Mouse (Mus musculus) MEL-GATA-1-ER (cell line): ENCODE data around the gene Apof.

Source experiments
- DNase-seq: peaks from one replicate; pipeline ENCODE4 v3.0.0-alpha.2; 2012; ENCODE audit warnings: low read depth; ENCODE audit errors: extremely low read depth

Gene Apof

DNA sequence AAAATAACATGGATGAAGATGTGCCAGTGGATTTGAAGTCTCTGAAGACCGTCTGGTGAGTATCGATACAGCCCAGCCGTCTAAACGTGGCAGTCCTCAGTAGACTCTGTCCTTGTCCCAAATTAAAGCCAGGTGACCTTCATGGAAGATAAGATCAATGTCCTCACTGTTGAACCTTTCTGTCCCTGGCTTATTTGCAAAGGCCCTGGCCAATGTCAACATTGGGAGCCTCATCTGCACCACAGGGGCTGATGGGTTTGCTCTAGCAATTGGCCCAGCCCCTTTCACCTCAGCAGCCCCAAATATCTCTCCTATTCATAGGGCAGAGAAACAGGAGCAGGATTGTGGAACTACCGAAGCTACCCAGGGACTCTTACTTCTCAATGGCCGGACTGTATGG is at the start of gene Apof:
Gene Apof, plus strand, starts transcription at position 301 of the 400 bp plus-strand sequence.
- DNase-seq = no peak

DNA sequence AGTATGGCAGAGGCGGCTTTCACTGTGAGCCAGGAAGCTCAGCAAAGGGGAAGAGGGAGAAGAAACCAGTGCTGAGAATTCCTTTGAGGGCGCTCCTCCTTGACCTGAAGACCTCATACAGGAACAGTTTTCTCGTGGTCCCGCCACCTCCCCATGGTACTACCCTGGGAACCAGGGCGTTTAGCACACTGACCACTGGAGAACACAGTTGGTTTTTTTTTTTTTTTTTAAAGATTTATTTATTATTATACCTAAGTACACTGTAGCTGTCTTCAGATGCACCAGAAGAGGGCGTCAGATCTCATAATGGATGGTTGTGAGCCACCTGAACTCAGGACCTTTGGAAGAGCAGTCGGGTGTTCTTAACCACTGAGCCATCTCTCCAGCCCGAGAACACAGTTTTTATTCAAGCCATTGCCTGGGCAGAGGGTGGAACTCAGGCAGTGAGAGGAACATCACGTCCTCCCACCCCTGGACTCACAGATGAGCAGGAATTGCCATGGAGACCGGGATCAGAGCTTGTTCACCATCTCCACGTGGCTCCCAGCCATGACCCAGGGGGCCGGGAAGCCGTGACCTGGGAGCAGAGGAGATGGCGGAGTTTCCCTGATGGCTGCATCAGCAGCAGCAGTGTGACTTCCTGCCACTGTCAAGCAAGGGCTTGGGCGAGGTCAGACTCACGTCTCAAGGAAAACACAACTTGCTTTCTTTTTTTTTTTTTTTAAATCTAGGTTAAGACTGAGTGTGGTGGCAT is 46.8 kb upstream of the Apof start:
- no peak for DNase-seq

DNA sequence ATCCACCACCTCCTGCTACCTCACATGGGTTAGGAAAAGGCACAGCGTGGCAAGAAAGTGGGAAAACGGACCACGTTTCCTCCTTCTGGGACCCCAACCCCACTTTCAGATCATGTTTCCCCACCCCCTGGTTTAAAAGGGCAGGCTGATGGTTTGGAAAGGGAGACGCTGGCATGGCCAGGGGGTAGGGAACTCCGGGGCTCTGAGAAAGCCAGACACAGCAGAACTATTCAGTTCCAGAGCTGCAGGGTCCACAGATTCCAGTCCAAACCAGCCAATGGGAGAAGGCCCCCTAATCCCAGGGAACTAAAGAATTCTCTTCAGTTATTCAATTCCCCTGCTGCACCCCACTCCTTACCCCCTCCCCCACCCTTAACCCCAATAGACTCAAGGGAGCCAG is 43.4 kb upstream of the Apof start:
- no peak for DNase-seq

DNA sequence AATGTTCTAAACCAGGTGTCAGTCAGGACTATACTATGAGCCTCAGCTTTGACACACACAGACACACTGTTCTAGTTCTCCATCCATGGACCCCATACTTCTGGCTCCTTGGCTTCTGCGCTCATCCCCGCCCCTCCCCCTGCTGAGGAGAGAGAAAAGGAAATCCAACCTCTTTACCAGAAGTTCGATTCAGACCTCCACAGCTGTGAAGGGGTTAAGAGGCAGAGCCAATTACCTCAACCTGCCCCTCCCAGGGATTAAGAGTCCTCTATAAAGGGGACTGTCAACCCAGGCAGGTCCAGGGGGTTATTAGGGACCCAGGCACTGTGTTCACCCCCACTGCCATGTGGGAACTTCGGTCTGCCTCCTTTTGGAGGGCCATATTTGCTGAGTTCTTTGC is 42.9 kb upstream of the Apof start, which contains the start of gene Mip:
Gene Mip, plus strand, starts transcription at position 301 of the 400 bp plus-strand sequence.
- no peak for DNase-seq

- DNase-seq = no peak
Measured at GRCm38 (mm10) chr10:128227592-128227991, 40.9 kb upstream of the Apof start.

DNA sequence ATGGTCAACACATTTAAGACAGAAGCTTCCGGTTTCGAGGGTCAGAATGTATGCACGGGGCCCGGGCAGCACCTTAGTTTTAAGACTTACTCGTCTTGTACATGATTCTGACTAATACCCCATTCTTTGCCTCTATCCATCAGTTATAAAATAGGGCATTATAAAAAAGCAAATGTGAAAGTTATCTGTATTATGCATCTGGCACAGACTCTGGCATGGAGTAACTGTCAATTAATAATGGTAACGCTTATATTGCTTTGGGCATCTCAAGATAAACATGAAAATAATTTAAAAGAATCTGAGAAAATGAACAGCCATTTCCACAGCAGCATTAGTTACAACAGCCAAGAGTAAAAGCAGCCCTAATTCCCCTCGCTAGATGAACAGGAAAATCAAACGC is 40.5 kb upstream of the Apof start:
- DNase-seq = no peak

GRCm38 (mm10) chr10:128230582-128230981 is 37.9 kb upstream of the Apof start:
- no peak for DNase-seq

- no peak for DNase-seq
Measured at GRCm38 (mm10) chr10:128231146-128231545, 37.3 kb upstream of the Apof start.

DNA sequence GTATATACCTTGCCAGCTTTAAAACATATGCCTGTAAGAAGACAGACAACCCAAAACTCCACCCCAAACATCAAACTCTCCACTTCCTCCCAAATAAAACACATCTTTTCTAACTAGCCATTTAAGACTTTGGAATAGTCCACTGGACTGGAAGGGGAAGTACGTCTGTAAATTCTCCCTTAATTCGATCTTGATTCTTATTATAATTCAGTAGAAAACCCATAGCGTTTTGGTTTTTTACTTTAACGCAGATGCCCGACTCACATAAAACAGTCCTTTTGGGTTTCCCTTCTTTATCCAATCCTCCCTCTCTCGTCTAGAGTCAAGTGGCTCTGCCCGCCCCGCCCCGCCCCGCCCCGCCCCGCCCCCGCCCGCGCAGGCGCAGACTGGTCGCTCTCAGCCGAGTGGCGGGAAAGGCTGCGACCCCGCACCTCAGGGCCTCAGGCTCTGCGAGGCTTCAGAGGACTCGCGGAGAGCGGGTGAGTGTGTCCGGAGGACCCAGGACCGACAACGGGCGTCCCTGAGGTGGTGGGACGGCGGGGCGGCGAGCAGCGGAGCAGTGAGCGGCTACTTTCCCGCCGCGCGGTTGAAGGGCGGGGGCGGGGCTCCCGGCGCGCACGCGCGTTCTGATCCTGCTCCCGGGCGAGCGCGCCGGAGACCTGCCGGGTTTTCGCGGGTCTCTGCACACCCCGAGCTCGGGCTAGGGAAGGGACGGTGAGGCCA is 36.6 kb upstream of the Apof start, which contains the start of gene Timeless:
Gene Timeless, plus strand, starts transcription at position 369 of the 723 bp plus-strand sequence.
- peak; percentile 92 for DNase-seq

DNA sequence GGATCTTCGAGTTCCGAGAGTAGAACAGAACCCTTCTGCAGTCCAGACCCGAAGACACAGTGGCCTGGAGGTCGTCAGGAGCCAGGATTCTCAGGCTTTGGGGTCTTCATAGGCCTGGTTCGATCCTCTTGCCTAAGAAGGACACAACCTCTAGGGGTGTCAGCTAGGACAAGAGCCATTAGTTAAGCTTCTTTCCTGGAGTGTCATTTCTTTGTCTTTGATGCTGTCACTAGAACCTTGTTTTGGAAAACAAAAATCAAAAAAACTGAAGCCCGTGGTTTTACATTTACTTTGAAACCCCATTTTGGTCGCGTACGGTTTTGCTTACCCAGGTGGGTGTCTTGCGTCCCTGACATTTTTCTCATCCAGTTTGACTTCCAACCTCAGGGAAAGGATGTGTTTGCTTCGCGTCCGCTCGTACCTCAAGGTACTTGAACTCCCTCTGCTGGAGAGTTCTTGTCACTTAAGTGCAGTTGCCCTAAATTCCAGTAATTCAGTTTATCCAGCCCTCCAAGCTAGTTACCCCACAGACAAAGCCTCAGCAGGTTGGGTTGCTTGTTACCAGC is 36.0 kb upstream of the Apof start:
- peak; percentile 75 for DNase-seq

GRCm38 (mm10) chr10:128236321-128236720 is 32.1 kb upstream of the Apof start:
- no peak for DNase-seq

DNA sequence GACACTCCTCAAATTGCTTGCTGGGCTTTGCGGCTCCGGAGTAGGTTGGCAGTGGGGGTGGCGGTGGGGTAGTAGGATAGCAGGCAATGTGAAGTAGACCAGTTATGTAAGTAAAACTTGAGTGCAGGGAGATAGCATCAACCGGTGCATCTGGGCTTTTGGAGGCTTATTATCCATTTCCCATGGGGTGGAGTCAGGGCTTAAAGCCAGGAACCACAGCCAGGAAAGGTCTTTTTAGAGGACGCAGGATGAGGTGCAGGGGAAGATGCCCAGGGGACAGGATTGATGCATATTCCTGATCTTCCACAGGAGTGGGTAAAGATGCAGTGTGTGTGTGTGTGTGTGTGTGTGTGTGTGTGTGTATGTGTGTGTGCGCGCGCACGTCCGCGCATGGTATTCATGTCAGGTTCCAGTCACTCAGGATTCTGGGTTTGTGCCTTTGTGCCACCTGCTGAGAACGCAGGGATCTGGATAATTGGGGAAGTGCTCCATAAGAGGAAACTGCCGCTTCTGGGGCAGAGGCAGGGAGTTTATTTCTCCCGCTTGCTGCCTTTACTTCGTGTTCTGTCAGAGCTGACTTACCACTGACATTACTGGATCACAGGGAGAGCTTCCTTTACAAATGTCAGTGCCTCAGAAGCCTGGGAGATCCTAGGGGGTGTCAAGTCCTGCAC is 30.5 kb upstream of the Apof start:
- DNase-seq = peak; percentile 37

DNA sequence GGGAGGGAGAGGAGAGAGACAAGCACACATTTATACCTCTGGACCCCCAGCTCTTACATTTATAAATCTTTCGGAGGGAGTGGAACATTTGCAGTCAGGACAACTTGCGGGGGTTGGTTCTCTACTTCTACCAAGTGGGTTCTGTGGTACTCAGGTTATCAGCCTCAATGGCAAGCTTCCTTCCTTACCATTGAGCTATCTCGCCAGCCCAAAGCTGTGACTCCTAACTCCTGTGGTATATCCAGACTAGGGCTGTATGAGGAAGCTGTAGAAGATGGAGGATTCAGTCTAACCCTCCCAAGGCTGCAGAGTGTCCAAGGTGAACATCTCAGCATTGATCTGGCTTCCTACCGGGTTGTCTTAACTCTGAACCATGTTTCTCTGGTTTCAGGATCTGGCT is 29.3 kb upstream of the Apof start:
- peak; percentile 61 for DNase-seq

GRCm38 (mm10) chr10:128240131-128240530 is 28.3 kb upstream of the Apof start:
- peak; percentile 58 for DNase-seq

DNA sequence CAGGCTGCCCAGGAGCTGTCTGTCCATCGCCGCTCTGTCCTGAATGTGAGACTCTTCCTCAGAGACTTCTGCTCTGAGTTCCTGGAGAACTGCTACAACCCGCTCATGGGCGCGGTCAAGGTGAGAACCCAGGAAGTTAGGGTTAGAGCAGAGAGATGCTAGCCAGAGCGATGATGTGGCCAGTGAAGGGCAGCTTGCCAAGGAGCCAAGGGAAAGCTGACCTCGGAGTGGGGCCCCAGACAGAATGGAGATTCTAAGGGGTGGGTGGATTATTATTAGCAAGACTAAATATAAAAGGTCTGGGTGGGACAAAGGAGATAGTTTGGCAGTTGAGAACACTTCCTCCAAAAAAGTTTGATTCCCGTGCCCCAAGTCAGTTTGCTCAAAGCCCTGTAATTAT is 25.2 kb upstream of the Apof start:
- DNase-seq = no peak

- DNase-seq = no peak
Measured at GRCm38 (mm10) chr10:128244121-128244520, 24.4 kb upstream of the Apof start.

DNA sequence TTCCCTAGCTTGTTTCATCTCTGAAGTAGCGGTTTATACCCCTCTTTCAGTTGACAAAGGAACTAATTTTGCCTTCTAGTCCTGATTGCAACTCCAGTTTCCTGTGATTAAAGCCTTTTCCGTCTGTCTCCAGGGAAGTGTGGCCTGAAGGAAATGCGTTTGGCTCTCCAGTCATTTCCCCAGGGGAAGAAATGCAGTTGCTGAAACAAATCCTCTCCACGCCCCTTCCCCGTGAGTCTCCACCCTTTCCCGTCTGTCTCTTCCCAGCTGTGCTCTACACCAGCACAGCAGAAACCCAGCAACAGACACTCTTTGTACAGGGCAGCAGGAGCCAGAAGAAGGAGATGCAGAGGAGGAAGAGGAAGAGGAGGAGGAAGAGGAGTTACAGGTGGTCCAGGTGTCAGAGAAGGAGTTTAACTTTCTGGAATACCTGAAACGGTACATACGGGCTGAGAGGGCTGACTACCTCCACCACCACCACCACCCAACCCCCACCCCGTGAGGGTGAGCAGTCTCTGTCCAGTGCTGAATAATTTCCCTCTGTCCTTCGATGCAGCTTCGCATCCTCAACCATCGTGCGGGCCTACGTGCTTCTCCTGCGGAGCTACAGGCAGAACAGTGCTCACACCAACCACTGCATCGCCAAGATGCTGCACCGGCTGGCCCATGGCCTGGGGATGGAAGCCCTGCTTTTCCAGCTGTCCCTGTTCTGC is 21.3 kb upstream of the Apof start:
- DNase-seq = no peak

GRCm38 (mm10) chr10:128250565-128250964 is 17.9 kb upstream of the Apof start:
- no peak for DNase-seq

DNA sequence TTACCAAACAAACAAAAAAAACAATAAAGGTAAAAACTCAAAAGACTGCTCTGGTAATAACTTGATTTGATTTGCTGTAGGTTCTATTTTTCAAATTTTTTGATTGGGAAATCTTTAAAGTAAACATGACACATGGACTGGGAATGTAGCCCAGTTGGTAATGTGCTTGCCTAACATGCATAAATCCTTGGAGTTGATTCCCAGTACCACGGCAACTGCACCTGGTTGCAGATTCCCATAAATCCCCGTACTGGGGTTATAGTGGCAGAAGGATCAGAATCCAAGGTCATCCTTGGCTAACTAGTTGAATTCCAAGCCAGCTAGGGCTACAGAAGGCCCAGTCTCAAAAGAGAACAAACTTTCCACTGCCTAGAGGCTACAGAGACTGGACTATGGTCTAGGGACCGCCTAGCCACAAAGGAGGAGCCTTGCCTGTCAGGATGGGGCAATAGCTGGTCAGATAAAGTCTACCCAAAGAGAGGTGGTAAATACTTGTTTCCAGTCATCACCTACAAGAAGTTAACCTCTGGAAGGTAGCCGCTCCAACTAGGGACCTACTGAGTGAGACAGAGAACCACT is 14.7 kb upstream of the Apof start, which contains the start of gene Apon:
Gene Apon, plus strand, starts transcription at position 420 of the 579 bp plus-strand sequence.
- DNase-seq = no peak

- DNase-seq = no peak
Measured at GRCm38 (mm10) chr10:128255925-128256324, 12.5 kb upstream of the Apof start.

- no peak for DNase-seq
Measured at GRCm38 (mm10) chr10:128256328-128256727, 12.1 kb upstream of the Apof start.
